Mouse (Mus musculus): Measurements from ENCODE around the gene Gm20388.

DNA sequence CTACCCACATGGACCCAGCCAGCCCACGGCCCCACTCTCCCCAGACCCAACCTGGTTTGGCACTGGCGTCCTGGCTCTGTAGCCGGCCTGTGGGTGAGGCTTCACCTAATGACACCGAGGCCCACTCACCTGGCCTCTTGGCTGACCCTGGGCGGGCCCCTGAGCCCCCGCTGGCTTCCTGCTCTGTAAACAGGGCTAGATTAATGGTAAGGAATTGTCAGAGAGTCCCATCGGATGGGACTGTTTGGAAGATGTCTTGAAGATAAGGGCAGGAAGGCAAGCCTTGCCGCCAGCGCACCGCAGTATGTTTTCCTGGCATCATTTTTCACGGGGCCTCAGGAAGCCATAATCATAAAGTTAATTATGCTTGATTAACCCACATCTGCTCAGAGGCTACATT, 297.5 kb downstream of the Gm20388 start:
- TF ChIP-seq CTCF (conservative IDR thresholded peaks at IDR 0.05; ENCODE audit: insufficient read depth, insufficient read length, low read depth, low read length) (no peak), POLR2A (IDR thresholded peaks at IDR 0.05; ENCODE audit: low read depth, low read length) (no peak)

Data from kidney, adult 2 months (tissue).